Mouse (Mus musculus): ENCODE results near the gene Plcb1. TPM values are rescaled to one million over a fixed set of nuclear protein-coding genes. Genes with fewer than 3 reads are reported as not detected.

Plcb1 gene
- polyA plus RNA-seq, 1 experiment from 2014 or later: 4.6 TPM

- Histone ChIP-seq H3K27me3 (ENCODE audit: control insufficient read depth, insufficient read depth, low read depth, low read length) (no peaks in the 10 kb centered on the region), H3K36me3 (ENCODE audit: control insufficient read depth, insufficient read depth) (no peaks in the 10 kb centered on the region), H3K9ac (ENCODE audit: low read depth, low read length) (no peak overlapping the region), H3K9me3 (replicated peaks; ENCODE audit: control insufficient read depth, low read length) (no peaks in the 10 kb centered on the region), H3K27ac (ENCODE audit: low read length) (no peak overlapping the region), H3K4me2 (ENCODE audit: low read depth, low read length) (0 out of 2 replicates have a peak overlapping the region, but pooled peaks have one; percentile 13), H3K4me1 (ENCODE audit: control insufficient read depth, low read depth, low read length) (no peaks in the 10 kb centered on the region; the same call in 1 of the 2 replicates), H3K4me3 (ENCODE audit: low read depth, low read length) (no peak overlapping the region)
- peak; percentile 67; the same call in 1 of the 2 replicates for ATAC-seq (ENCODE audit: low read depth)
- 63% methylated on average over 5 of the region's 5 CpGs for WGBS (ENCODE audit: insufficient replicate concordance)
These were observed 146.0 kb downstream of the Plcb1 start for GRCm38 (mm10) chr2:134931756-134932421.

GRCm38 (mm10) chr2:134935469-134935868, 149.6 kb downstream of the Plcb1 start:
- H3K27ac ChIP-seq (ENCODE audit: low read length): no peak overlapping the region

GRCm38 (mm10) chr2:134935970-134936649, 150.2 kb downstream of the Plcb1 start:
- WGBS (ENCODE audit: insufficient replicate concordance): 68% methylated on average over 6 of the region's 6 CpGs
- no peak for ATAC-seq (ENCODE audit: low read depth)
- H3K4me1 ChIP-seq (ENCODE audit: control insufficient read depth, low read depth, low read length): no peaks in the 10 kb centered on the region
- H3K4me2 ChIP-seq (ENCODE audit: low read depth, low read length): no peak overlapping the region
- no peak overlapping the region for H3K27ac ChIP-seq (ENCODE audit: low read length)
- H3K4me3 ChIP-seq (ENCODE audit: low read depth, low read length): no peak overlapping the region
- H3K9ac ChIP-seq (ENCODE audit: low read depth, low read length): no peak overlapping the region
- no peaks in the 10 kb centered on the region for H3K9me3 ChIP-seq (replicated peaks; ENCODE audit: control insufficient read depth, low read length)
- H3K27me3 ChIP-seq (ENCODE audit: control insufficient read depth, insufficient read depth, low read depth, low read length): no peaks in the 10 kb centered on the region
- no peaks in the 10 kb centered on the region for H3K36me3 ChIP-seq (ENCODE audit: control insufficient read depth, insufficient read depth)

More at GRCm38 (mm10) chr2:134935469-134935868, 149.6 kb downstream of the Plcb1 start:
- WGBS (ENCODE audit: insufficient replicate concordance): 68% methylated on average over 2 of the region's 2 CpGs
- no peak for ATAC-seq (ENCODE audit: low read depth)
- Histone ChIP-seq H3K4me1 (ENCODE audit: control insufficient read depth, low read depth, low read length) (no peaks in the 10 kb centered on the region; the same call in 1 of the 2 replicates), H3K4me2 (ENCODE audit: low read depth, low read length) (no peak overlapping the region), H3K9ac (ENCODE audit: low read depth, low read length) (no peak overlapping the region), H3K4me3 (ENCODE audit: low read depth, low read length) (no peak overlapping the region), H3K9me3 (replicated peaks; ENCODE audit: control insufficient read depth, low read length) (no peaks in the 10 kb centered on the region), H3K27me3 (ENCODE audit: control insufficient read depth, insufficient read depth, low read depth, low read length) (no peaks in the 10 kb centered on the region), H3K36me3 (ENCODE audit: control insufficient read depth, insufficient read depth) (no peaks in the 10 kb centered on the region)

GRCm38 (mm10) chr2:134937666-134938065, 151.8 kb downstream of the Plcb1 start:
- Histone ChIP-seq H3K9me3 (replicated peaks; ENCODE audit: control insufficient read depth, low read length) (no peaks in the 10 kb centered on the region), H3K36me3 (ENCODE audit: control insufficient read depth, insufficient read depth) (no peaks in the 10 kb centered on the region), H3K27ac (ENCODE audit: low read length) (no peak overlapping the region), H3K9ac (ENCODE audit: low read depth, low read length) (no peak overlapping the region), H3K4me1 (ENCODE audit: control insufficient read depth, low read depth, low read length) (no peaks in the 10 kb centered on the region), H3K27me3 (ENCODE audit: control insufficient read depth, insufficient read depth, low read depth, low read length) (no peaks in the 10 kb centered on the region), H3K4me2 (ENCODE audit: low read depth, low read length) (no peak overlapping the region), H3K4me3 (ENCODE audit: low read depth, low read length) (no peak overlapping the region)
- WGBS (ENCODE audit: insufficient replicate concordance): 36% methylated on average over 1 of the region's 1 CpGs
- no peak for ATAC-seq (ENCODE audit: low read depth)

- WGBS (ENCODE audit: insufficient replicate concordance): 63% methylated on average over 4 of the region's 4 CpGs
- no peaks in the 10 kb centered on the region for H3K27me3 ChIP-seq (ENCODE audit: control insufficient read depth, insufficient read depth, low read depth, low read length)
- no peaks in the 10 kb centered on the region for H3K36me3 ChIP-seq (ENCODE audit: control insufficient read depth, insufficient read depth)
- no peak overlapping the region for H3K4me2 ChIP-seq (ENCODE audit: low read depth, low read length)
- no peaks in the 10 kb centered on the region; the same call in 1 of the 2 replicates for H3K4me1 ChIP-seq (ENCODE audit: control insufficient read depth, low read depth, low read length)
- no peak overlapping the region for H3K4me3 ChIP-seq (ENCODE audit: low read depth, low read length)
- no peak overlapping the region for H3K9ac ChIP-seq (ENCODE audit: low read depth, low read length)
- H3K9me3 ChIP-seq (replicated peaks; ENCODE audit: control insufficient read depth, low read length): no peaks in the 10 kb centered on the region
- H3K27ac ChIP-seq (ENCODE audit: low read length): no peak overlapping the region
- ATAC-seq (ENCODE audit: low read depth): no peak
These were observed 156.2 kb downstream of the Plcb1 start for GRCm38 (mm10) chr2:134942039-134942438.

- 35% methylated on average over 2 of the region's 2 CpGs for WGBS (ENCODE audit: insufficient replicate concordance)
These were observed 157.1 kb downstream of the Plcb1 start for GRCm38 (mm10) chr2:134942919-134943318.

GRCm38 (mm10) chr2:134946331-134946730, 160.5 kb downstream of the Plcb1 start:
- ATAC-seq (ENCODE audit: low read depth): no peak
- no peaks in the 10 kb centered on the region for H3K9me3 ChIP-seq (replicated peaks; ENCODE audit: control insufficient read depth, low read length)
- no peak overlapping the region for H3K27ac ChIP-seq (ENCODE audit: low read length)
- no peak overlapping the region for H3K9ac ChIP-seq (ENCODE audit: low read depth, low read length)
- no peaks in the 10 kb centered on the region; the same call in 1 of the 2 replicates for H3K4me1 ChIP-seq (ENCODE audit: control insufficient read depth, low read depth, low read length)
- whole genome bisulfite sequencing (ENCODE audit: insufficient replicate concordance): 66% methylated on average over 8 of the region's 8 CpGs
- H3K36me3 ChIP-seq (ENCODE audit: control insufficient read depth, insufficient read depth): no peaks in the 10 kb centered on the region
- no peak overlapping the region for H3K4me3 ChIP-seq (ENCODE audit: low read depth, low read length)
- no peak overlapping the region for H3K4me2 ChIP-seq (ENCODE audit: low read depth, low read length)
- H3K27me3 ChIP-seq (ENCODE audit: control insufficient read depth, insufficient read depth, low read depth, low read length): no peaks in the 10 kb centered on the region

More at GRCm38 (mm10) chr2:134942919-134943318, 157.1 kb downstream of the Plcb1 start:
- no peak overlapping the region for H3K9ac ChIP-seq (ENCODE audit: low read depth, low read length)
- H3K4me2 ChIP-seq (ENCODE audit: low read depth, low read length): no peak overlapping the region
- no peaks in the 10 kb centered on the region for H3K36me3 ChIP-seq (ENCODE audit: control insufficient read depth, insufficient read depth)
- H3K27ac ChIP-seq (ENCODE audit: low read length): no peak overlapping the region
- H3K27me3 ChIP-seq (ENCODE audit: control insufficient read depth, insufficient read depth, low read depth, low read length): no peaks in the 10 kb centered on the region
- no peaks in the 10 kb centered on the region; the same call in 1 of the 2 replicates for H3K4me1 ChIP-seq (ENCODE audit: control insufficient read depth, low read depth, low read length)
- no peak overlapping the region for H3K4me3 ChIP-seq (ENCODE audit: low read depth, low read length)
- no peak for ATAC-seq (ENCODE audit: low read depth)
- H3K9me3 ChIP-seq (replicated peaks; ENCODE audit: control insufficient read depth, low read length): no peaks in the 10 kb centered on the region

- H3K4me1 ChIP-seq (ENCODE audit: control insufficient read depth, low read depth, low read length): no peaks in the 10 kb centered on the region; the same call in 1 of the 2 replicates
- H3K27me3 ChIP-seq (ENCODE audit: control insufficient read depth, insufficient read depth, low read depth, low read length): no peaks in the 10 kb centered on the region
- H3K4me2 ChIP-seq (ENCODE audit: low read depth, low read length): no peak overlapping the region
- H3K4me3 ChIP-seq (ENCODE audit: low read depth, low read length): no peak overlapping the region
- no peak overlapping the region for H3K27ac ChIP-seq (ENCODE audit: low read length)
- no peaks in the 10 kb centered on the region for H3K36me3 ChIP-seq (ENCODE audit: control insufficient read depth, insufficient read depth)
- no peaks in the 10 kb centered on the region for H3K9me3 ChIP-seq (replicated peaks; ENCODE audit: control insufficient read depth, low read length)
- no peak; the same call in 1 of the 2 replicates for ATAC-seq (ENCODE audit: low read depth)
- no peak overlapping the region for H3K9ac ChIP-seq (ENCODE audit: low read depth, low read length)
- WGBS (ENCODE audit: insufficient replicate concordance): 48% methylated on average over 1 of the region's 1 CpGs
These were observed 161.0 kb downstream of the Plcb1 start for GRCm38 (mm10) chr2:134946911-134947310.

GRCm38 (mm10) chr2:134952088-134952487, 166.2 kb downstream of the Plcb1 start:
- Histone ChIP-seq H3K4me2 (ENCODE audit: low read depth, low read length) (no peak overlapping the region), H3K27ac (ENCODE audit: low read length) (no peak overlapping the region), H3K36me3 (ENCODE audit: control insufficient read depth, insufficient read depth) (no peaks in the 10 kb centered on the region), H3K27me3 (ENCODE audit: control insufficient read depth, insufficient read depth, low read depth, low read length) (no peaks in the 10 kb centered on the region), H3K4me3 (ENCODE audit: low read depth, low read length) (no peak overlapping the region), H3K9ac (ENCODE audit: low read depth, low read length) (no peak overlapping the region), H3K9me3 (replicated peaks; ENCODE audit: control insufficient read depth, low read length) (no peaks in the 10 kb centered on the region), H3K4me1 (ENCODE audit: control insufficient read depth, low read depth, low read length) (no peaks in the 10 kb centered on the region)
- 35% methylated on average over 5 of the region's 5 CpGs for WGBS (ENCODE audit: insufficient replicate concordance)
- ATAC-seq (ENCODE audit: low read depth): no peak
